Mouse (Mus musculus) layer of hippocampus, adult 11-12 months (tissue): ENCODE data around the gene Ubash3b.

ENCODE experiments used
- DNase-seq: peaks from one replicate; pipeline ENCODE4 v3.0.0; 2022; ENCODE audit warnings: low spot score

Ubash3b gene

DNA sequence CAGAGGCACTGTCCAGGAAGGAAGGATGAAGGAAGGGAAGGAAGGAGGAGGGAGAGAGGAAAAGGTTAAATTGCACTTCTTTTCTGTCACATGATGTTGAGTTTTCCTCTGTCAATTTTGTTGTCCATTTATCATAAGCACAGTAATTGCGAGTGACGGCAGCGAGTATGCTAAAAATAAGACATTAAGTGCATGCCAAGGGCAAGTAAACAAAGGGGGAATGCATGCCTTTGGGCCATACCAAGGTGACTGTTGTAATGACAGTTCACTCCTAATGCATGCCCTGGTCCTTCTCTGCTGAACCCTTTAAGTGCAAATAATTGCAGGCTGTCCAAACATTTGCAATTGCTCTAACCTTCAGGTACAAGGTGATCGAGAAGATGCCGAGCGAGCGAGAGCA is 70.3 kb downstream of the Ubash3b start:
- no peak for DNase-seq

DNA sequence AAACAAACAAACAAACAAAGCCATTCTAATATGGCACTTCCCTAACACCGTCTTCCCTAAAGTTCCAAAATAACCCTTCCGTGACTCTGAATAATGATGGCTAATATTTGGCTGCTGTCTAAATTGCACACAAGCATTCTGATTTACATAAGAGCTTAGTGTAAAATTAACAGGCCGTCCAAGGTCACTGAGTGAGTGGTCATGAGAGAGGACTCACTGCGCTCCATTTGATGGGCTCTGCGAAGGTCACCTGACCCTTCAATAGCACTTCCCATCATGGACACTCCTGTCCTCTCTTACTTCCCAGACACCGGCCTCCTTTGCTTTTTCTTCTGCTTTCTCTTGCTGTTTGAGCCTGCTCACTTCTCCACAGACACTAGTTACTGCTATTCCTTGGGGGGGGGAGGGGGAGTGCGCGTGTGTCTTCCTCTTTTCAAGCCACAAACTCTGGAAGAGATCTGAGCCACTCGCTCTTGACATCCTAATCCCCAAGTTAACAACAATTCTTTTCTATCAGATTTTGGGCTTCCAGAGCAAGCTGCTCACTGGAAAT is 73.6 kb downstream of the Ubash3b start:
- DNase-seq = no peak

DNA sequence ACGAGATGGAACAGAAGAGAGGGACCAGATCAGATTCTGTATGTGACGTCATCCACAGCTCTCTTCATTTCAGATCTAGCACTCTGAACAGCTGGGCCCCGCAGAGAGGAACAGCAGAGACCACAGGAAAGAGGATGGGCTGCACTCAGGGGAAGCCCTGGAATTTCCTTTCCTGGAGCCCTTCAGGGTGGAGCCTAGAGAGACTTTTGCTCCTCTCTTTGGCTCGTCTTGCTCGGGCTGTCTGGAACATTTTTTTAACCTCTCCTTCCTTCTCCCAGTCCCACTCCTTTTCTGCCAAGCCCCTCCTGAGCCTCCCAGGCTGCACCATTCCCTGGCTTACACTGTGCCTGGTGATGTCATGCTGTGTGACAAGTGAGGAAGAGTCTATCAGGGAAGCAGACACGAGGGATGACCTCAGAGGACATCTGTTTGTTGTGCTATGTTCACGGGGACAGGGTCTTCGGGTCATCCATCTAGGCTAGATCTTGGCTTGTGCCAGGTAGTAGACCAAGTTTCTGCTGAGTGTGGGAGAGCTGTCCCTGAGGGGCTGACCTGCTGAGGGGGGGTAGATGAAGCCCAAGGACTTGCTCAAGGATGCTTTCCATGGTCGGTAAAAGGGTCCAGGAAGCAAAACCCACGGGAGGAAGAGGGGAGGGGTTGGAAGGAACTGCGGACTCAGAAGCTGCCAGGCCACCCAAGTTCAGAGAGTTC is 77.2 kb downstream of the Ubash3b start:
- DNase-seq = no peak

DNA sequence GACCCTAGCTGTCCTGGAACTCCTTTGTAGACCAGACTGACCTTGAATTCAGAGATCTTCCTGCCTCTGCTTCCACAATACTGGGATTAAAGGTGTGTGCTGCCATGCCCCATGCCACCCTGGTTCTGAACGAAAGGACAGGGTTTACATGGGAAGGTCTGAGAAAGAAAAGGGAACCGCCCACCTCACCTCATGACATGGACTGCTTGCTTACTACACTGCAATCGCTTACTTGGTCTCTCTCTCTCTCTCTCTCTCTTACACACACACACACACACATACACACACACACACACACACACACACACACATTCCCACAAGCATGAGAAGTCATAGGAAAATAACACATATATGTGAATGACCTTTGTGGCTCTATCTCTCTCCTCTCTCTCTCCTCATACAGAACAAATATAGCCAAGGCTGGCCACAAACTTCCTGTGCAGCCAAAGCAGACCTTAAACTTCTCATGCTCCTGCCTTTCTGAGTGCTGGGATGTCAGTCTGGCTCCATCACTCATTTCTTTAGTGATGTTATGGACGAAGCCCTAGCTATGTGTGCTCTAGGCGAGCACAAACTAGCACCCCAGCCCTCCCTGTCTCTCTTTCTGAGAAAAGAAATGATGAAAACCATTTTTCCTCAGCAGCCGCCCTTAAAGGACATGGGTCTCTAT is 78.0 kb downstream of the Ubash3b start:
- no peak for DNase-seq

DNA sequence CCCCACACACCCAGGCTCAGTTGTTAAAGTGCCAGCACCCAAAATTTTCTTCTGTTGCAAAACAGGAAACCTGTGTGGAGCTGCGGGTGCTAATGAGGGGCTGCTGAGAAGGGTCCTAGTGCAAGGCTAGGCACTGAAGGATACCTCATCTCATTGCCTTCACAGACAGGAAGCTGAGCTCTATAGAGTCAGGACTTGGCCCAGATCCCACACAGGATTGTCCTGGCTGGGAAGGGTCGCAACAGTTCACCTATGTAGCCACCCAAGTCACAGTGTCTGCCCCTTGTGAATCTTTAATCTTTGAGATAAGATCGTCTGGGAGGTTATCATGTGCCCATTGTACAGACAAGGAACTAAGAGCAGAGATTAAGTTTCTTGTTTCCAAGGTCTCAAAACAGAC is 78.6 kb downstream of the Ubash3b start:
- no peak for DNase-seq

DNA sequence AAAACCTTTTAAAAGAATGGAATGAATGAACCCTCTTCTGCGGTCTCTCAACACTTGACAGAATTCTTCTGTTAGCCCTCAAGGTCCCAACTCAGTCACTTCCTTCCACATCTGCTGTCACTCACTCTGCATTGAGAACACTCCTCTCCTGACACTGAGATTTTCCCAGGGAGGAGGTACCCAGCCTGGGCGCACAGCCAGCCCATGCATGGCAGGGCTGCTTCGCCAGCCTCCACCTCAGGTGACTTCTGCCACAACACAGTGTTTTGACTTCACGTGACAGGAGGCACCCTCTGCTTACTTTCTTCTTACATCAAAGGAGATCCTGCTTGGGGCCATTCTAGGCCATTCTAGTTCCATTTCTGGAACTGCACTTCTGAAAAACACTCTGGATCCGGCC is 80.6 kb downstream of the Ubash3b start:
- DNase-seq = no peak

DNA sequence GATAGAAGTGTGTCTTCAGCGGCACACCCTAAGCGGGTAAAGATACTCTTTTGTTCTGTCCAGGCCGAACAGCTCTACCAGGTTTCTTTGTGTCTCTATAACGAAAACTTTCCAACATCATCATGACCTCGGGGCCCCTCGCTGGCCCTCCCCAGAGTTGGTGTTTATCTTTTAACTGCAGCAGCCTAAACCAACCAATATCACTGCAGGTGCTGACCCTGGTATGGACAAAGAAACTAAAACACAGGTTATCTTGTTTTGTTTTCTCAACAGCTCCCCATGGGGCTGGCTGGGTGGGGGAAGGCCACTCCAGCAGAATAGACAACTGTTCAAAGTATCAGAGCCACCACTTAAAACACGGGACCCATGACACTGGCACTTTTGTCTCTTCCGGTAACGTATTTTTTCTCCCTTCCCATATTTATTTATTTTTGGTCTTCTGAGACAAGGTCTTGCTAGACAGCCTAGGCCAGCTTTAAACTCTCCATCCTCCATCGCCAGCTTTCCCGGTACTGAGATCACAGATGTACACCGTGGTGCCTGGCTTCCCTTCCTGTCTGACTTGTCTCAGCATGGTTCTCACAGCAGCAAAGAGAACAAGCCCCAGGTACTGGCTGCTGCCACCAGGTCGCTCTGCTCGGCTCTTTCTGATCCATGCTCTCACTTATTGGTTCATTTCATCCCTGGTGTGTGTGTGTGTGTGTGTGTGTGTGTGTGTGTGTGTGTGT is 81.9 kb downstream of the Ubash3b start:
- DNase-seq = no peak

DNA sequence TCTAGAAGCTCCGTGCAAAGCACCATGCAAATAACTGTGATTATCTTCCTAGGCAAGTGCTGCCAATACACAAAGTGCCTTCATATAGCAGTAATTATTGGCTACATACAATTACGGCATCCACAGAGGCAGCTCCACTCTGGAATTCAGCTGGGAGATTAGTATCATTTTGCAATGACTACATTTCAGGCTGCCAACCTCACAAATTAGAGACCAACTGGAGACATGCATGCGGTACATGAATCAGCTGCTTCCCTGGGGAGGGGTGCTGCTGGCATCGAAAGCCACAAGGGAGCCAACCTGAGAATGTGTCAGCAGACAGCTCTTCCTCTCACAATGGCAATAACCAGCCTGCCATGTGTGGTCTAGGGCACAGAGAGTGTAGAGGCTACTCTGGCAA is 83.3 kb downstream of the Ubash3b start:
- peak; percentile 57 for DNase-seq

DNA sequence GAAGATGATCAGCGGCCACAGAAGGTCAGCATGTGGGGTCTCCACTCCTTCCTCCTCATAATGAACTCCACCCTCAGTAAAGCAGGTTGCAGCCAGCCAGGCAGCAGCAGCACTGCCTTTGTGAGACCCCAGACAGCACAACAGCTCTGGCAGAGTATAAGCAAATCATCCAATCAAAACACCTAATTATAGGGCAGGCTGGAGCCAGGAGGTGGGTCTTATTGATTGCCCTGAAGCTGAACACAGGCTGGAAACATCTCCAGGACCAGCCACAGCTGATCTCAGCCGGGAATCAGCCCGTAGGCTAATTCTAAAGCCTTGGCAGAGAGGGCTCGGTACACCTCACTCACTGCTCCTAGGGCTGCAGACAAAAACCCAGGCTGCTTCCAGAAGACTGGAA is 85.3 kb downstream of the Ubash3b start:
- no peak for DNase-seq

DNA sequence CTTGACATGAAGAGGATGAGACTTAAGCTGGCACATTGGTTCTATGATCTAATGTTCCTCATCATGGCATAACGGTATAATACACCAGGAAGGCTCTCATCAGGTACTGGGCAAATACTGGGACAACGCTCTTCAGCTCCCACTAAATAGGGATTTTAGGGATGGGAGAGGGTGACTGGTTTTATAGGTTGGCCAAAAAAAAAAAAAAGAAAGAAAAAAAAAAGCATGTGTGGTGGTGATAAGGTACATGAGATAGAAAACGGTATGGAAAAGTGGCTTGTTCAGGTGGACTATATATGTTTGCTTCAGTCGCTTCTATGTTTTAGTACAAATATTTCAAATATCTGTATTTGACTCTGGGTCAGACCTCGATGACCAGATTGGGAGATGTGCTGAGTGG is 86.0 kb downstream of the Ubash3b start:
- DNase-seq = no peak

DNA sequence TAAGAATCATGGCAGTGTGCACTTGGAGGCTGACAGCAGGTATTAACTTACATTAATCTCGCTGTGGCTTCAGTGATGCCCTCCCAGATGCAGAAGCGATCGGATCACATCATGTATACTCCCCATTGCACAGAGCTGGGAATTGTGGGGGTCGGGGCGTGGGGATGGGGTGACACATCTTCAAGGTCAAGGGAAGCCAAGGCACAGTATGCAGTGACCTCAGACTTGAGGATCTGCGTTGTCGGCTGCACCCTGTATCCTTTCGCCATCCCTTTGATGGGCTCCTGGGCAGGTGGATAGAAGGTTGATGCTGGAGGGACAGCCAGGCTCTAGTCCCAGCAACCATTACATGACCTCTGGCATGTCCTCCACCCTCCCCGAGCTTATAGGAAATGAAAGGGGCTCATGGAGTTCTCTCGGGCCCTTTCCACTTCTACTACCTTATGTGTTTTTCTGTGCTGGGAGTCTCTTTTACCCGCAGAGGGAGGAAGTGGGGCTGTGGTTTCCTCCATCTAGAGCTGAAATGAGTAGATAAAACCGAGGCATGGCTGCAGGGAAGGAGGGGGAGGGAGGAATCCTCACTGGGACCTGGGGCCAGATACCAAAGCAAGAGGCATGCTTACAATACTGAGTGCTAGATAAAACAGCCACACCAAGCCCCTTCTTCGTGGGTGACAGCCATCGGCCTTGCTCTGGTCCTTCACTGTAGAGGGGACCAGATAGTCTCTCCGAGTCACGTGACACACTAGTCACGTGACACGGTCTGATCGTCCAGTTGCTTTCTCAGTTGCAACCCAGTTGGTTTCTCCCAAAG is 88.1 kb downstream of the Ubash3b start:
- peak; percentile 38 for DNase-seq

DNA sequence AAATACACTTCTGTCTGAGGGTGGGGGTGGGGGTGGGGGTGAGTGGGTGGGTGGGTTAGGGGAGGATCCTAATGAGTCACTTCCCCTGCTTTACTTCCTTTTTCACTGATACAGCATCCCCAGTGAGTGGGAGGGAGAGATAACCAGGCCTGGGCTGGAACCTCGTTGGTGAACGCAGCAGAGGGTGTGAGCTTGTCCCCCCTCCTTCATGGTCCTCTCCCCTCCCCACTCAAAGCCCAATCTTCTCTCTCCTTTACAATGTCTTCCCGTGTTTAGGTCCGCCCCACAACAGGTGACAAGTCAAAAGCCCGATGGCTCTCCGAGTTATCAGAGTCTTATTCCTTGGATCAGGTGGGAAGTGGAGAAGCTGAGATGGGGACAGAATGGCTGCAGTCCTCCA is 88.7 kb downstream of the Ubash3b start:
- DNase-seq = no peak

DNA sequence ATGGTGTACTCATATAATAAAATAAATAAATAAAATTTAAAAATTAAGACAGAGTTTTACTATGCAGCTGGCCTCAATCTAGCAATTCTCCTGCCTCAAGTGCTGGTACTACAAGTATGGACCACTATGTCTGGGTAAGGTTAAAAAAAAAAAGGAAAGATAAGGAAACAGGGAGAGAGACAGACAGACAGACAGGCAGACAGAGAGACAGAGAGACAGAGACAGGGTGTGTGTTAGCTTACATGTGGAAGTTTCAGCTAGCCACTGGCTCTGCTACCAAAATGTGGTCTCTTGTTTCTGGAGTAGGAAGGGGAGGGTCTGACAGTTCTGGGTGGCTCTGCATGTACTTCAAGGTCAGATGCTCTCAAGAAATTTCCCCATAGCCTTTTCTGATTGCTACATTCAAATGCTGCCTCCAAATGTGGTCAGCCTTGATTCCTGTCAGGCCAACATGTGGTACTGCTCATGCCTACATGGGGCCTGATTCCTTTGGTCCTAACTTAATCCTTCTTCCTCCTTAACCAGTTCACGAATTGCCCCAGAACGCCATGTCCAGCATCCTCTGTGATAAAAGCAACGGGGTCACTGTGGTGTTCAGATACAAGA is 89.5 kb downstream of the Ubash3b start:
- DNase-seq = no peak

DNA sequence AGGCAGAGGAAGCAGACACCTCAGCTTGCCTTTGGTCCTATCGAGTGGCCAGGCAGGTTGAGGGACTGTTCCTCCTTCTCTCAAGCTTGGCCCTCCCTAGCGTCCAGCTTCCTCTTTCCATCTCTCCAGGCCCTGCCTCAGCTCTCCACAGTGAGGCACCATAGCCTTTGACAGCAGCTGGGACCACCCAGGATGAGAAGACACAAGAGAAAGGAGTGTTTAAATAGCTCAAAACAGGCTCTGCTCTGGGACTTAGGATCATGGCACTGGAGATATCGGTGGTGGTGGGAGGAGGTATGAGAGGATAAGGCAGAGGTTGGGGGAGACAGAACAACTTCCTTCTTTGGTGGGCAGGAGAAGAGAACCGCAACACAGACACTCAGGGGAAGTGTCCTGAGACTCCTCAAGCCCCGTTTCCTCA is 90.7 kb downstream of the Ubash3b start:
- DNase-seq = no peak

DNA sequence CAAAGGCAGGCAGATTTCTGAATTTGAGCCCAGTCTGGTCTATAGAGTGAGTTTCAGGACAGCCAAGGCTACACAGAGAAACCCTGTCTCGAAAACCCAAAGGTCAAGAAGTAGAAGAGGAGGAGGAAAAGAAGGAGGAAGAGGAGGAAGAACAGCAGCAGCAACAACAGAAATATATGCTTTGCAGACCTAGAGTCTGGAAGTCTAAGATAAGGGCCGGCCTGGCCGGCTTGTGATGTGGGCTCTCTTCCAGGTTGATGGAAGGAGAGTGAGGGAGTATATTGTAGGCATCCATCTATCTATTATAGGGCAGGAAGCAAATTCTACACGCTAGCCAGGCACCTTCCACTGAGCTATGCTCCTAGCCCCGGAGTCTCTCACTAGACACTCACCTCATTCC is 92.0 kb downstream of the Ubash3b start:
- DNase-seq = no peak

DNA sequence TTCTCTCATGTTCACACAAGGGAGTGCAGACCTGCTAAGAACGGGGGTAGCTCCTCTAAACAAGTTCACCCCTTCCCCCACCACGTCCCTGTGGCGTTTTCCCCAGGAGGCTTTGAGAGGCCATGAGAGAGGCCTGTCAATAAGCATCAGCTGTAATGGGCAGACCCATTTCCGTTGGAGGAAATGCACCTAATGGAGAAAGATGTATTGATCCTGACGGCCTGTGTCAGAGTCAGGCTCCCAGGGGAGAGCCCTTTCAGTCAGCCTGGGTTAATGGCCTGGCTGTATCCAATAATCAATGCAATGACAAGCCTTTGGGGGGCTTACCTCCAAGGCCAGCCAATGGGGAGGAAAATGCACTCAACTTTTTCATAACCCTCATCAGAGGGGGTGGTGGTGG is 100.1 kb downstream of the Ubash3b start:
- DNase-seq = no peak

DNA sequence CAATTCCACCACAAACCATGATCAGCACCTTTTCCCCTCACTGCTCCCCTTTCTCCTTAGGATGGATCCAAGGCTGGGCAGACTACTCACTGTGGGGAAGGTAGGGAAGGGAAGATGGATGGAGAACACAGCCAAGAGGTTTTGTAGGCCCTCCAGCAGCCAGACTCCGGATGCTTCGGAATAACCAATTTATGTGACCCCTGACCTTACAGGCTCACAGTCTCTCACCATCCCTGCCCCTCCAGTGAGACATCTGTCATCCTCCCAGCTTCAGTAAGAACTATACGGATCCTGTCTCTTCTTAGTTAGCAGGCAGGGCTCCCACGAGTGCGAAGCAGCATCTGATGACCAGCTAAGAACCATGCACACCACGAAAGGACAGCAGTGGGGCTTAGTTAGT is 100.9 kb downstream of the Ubash3b start:
- DNase-seq = no peak

DNA sequence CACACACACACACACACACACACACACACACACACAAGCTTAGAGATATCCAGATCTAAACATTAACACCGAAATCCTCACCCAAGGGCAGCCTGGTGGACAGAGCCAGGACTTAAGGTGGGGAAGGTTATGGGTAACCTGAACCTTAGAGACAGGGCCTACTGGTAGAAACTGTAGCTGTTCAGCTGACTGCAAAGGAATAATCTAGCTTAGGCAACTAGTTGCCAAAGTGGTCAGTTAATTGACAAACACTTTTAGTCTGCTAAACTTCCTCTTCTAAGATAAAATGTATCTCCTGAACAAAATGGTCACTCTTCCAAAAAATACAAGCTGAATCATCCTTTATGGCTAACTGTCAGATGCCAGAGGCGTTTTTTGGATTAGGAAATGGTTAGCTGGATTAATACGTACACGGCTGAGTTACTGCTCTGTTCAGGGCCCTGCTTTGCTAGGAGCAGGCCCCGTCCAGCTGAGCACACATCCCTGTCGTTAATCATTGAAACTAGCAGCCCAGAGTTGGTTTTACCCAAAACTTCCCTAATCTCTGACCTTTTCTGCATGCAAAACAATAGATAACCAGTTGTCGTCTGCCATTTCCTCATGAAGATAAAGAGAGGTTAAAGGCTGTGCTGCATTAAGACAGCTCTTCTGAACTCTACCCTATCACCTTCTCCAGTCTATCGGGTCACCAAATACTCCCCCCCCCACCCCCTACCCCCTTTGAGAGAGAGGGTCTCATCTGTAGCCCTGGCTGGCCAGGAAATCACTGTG is 102.5 kb downstream of the Ubash3b start:
- no peak for DNase-seq

DNA sequence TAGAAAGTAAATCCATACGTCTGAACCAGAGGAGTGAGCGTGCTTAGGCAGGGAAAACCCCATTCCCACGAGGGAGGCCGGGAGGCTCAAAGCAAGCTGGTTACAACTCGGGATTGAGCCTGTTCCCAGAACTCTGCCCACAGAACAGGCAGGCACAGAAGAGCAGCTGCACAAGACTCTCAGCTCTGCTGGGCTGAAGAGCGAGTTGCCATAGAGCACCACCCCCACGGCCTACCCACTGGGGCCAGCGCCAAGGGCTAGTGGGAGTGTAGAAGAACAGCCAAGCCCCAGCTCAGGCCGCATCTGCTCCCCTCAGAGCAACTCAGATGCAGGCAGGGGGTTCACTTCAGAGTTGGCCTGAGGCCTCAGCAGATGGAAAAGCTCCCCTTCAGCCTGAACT is 107.3 kb downstream of the Ubash3b start:
- DNase-seq = peak; percentile 94

DNA sequence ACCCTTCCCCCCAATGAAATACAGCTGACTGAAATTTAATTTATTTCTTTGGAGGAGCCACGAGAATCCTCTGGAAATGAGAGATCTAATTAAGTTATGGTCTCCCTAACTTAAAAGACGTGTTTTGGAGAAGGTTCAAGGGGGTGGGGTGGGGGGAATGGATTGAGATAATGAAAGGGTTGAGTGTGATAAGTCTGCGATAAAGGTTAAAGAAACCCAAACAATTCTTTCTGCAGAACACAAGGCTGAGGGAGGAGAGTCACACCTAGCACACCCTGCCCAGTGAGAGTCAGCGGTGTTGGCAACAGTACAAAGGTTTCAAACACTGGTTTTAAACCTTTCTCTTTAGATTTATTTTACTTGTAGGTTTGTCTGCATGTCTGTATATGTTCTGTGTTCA is 108.0 kb downstream of the Ubash3b start:
- DNase-seq = no peak
